Mouse (Mus musculus) ES-E14 (cell line): ENCODE data around the gene Clrn3. TPM values are rescaled to one million over a fixed set of nuclear protein-coding genes. Genes with fewer than 3 reads are reported as not detected.
"Not testable (repeated sequence)": the region's sequence is repeated elsewhere in the genome, so short reads cannot be mapped to it uniquely, and the experiment has no call there.

Experiments
- DNase-seq: peaks from one replicate; pipeline ENCODE4 v3.0.0-alpha.2; 2013; ENCODE audit warnings: low read depth, low spot score
- H3K27ac ChIP-seq: 2 replicates; pipeline ENCODE4 v1.5.1; 2012; ENCODE audit warnings: low read depth, mild to moderate bottlenecking, low read length, moderate library complexity, mixed read lengths; ENCODE audit not compliant: poor library complexity, insufficient read depth, severe bottlenecking
- H3K36me3 ChIP-seq: 2 replicates; pipeline ENCODE4 v1.6.1; 2012; ENCODE audit warnings: mild to moderate bottlenecking, low read length, moderate library complexity, mixed read lengths; ENCODE audit not compliant: control insufficient read depth, poor library complexity, insufficient read depth, severe bottlenecking
- H3K4me1 ChIP-seq, 2 experiments: fragments of 150-350 bp in 1 of 2; sonication (generic) in 1 of 2; 2 replicates each; pipeline ENCODE4 v1.6.1; 2012; ENCODE audit warnings: low read length in 2 of 2, mild to moderate bottlenecking in 1 of 2, mixed read lengths in 1 of 2; ENCODE audit not compliant: control insufficient read depth in 2 of 2, insufficient read depth in 2 of 2, poor library complexity in 1 of 2
- H3K4me3 ChIP-seq, 2 experiments: fragments of 150-350 bp in 1 of 2; sonication (generic) in 1 of 2; 2 replicates each; pipeline ENCODE4 v1.5.1; 2012; ENCODE audit warnings: low read length in 2 of 2, low read depth in 1 of 2, mild to moderate bottlenecking in 1 of 2, mixed read lengths in 1 of 2; ENCODE audit not compliant: insufficient read depth in 1 of 2, poor library complexity in 1 of 2, severe bottlenecking in 1 of 2
- H3K9ac ChIP-seq: 2 replicates; pipeline ENCODE4 v1.6.1; 2012; ENCODE audit warnings: low read depth, mild to moderate bottlenecking, low read length, mixed read lengths; ENCODE audit not compliant: poor library complexity, insufficient read depth, severe bottlenecking
- H3K9me3 ChIP-seq: fragments of 150-350 bp; sonication (generic); 2 replicates; pipeline ENCODE4 v1.6.1; 2012; ENCODE audit warnings: low read depth, mild to moderate bottlenecking, low read length; ENCODE audit not compliant: control insufficient read depth, insufficient read depth
- CHD2 ChIP-seq: IDR thresholded peaks from 2 replicates; pipeline ENCODE4 v1.6.1; 2014; ENCODE audit warnings: mild to moderate bottlenecking, low read depth, low read length, inconsistent platforms
- HCFC1 ChIP-seq: IDR thresholded peaks from 2 replicates; pipeline ENCODE4 v1.6.1; 2012; ENCODE audit warnings: low read length, inconsistent platforms, borderline replicate concordance; ENCODE audit not compliant: insufficient read depth
- MAFK ChIP-seq: IDR thresholded peaks from 2 replicates; pipeline ENCODE4 v1.6.1; 2014; ENCODE audit warnings: mild to moderate bottlenecking, low read depth, low read length, inconsistent platforms; ENCODE audit not compliant: insufficient read depth
- ZC3H11A ChIP-seq: IDR thresholded peaks from 2 replicates; pipeline ENCODE4 v1.6.1; 2012; ENCODE audit warnings: low read depth, mild to moderate bottlenecking, inconsistent platforms, low read length, borderline replicate concordance
- ZNF384 ChIP-seq: IDR thresholded peaks from 2 replicates; pipeline ENCODE4 v1.6.1; 2012; ENCODE audit warnings: low read depth, low read length, inconsistent platforms
- in situ Hi-C, 2 experiments: fragments of 600-800 bp; cut with MboI; formaldehyde crosslinking; loops; one replicate each; pipeline ENCODE4 v1.15.1; 2025; ENCODE audit warnings: low sequenced_read_pairs in 2 of 2, inconsistent platforms in 1 of 2; ENCODE audit not compliant: unreplicated experiment in 2 of 2
- total RNA-seq: library from RNA; depleted of rRNA; stranded (reverse); fragments of 300-350 nt; gene quantifications from 2 replicates; pipeline ENCODE4 v1.2.3, GENCODE M21; 2012

Gene Clrn3
- total RNA-seq, 1 experiment = not detected

DNA sequence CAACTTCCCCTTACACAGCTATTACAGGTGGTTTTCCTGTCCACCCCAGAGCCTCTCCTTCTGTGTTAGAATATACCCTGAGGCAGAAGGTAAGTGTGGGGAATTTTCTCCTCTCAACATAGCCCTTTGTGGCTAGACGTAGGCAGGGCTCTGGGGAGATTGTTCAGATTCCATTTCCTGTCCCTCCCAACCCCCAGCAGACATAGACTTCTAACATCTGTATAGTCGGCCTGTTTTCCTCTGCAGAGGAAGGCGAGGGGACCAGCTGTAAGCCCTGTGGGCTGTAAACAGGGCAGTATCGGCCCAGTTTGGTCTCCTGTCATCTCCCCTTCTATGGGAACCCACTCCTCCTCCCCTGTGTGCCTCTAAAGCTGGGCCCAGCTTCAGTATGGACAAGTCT, 11.3 kb downstream of the Clrn3 start:
- H3K36me3 ChIP-seq = no peaks in the 10 kb centered on the region
- DNase-seq = no peak
- TF ChIP-seq ZC3H11A (no peak), MAFK (no peak), CHD2 (no peak), HCFC1 (no peak), ZNF384 (no peak)
- in situ Hi-C loops = no loop called here
- no peaks in the 10 kb centered on the region for H3K4me1 ChIP-seq
- H3K9ac ChIP-seq = no peak overlapping the region
- no peak overlapping the region for H3K4me3 ChIP-seq
- H3K9me3 ChIP-seq = no peaks in the 10 kb centered on the region
- no peak overlapping the region for H3K27ac ChIP-seq

DNA sequence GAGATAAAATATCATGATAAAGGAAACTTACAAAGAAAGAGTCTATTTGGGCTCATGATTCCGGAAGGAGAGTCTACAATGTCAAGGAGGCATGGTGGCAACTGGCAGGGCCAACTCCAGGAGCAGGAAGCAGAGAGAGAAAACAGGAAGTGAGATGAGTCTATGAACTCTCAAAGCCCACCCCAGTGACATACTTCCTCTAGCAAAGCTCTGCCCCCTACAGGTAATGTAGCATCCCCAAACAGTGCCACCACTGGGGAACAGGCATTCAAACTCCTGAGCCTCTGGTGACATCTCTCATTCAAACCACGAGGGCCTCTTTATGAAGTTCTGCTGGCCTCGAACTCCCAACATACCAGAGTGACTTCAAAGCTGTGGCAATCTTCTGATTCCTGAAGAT, 16.7 kb downstream of the Clrn3 start:
- Histone ChIP-seq H3K36me3 (no peaks in the 10 kb centered on the region), H3K4me3 (no peak overlapping the region), H3K9me3 (no peaks in the 10 kb centered on the region), H3K27ac (no peak overlapping the region), H3K4me1 (no peaks in the 10 kb centered on the region), H3K9ac (no peak overlapping the region)
- DNase-seq = no peak
- in situ Hi-C loops = no loop called here
- TF ChIP-seq ZNF384 = no peak
- TF ChIP-seq MAFK = no peak
- TF ChIP-seq HCFC1 = no peak
- no peak for TF ChIP-seq ZC3H11A

DNA sequence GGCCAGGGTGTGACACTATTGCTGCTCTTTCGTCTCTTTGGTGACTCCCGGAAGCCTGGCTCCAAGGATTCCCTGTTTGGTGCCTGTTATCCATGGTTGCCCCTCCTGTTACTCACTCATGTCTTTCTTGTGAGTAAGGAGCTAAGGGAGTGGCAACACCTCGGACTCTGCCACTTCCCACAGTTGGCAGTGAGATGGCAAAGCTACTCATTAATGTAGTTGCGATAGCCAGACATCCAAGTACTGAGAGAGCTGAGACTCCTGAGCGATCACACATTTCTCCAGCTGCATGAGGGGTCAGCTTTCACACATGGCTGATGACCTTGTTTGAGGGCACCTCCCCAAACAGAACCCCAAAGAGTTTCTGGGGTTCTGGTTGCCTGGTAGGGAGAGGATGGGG, 18.0 kb downstream of the Clrn3 start:
- Histone ChIP-seq H3K9me3 (no peaks in the 10 kb centered on the region), H3K9ac (no peak overlapping the region), H3K36me3 (no peaks in the 10 kb centered on the region), H3K4me1 (no peaks in the 10 kb centered on the region), H3K4me3 (no peak overlapping the region), H3K27ac (no peak overlapping the region)
- TF ChIP-seq ZC3H11A (no peak), HCFC1 (no peak), MAFK (no peak), ZNF384 (no peak), CHD2 (no peak)
- in situ Hi-C loops = no loop called here
- DNase-seq = no peak

DNA sequence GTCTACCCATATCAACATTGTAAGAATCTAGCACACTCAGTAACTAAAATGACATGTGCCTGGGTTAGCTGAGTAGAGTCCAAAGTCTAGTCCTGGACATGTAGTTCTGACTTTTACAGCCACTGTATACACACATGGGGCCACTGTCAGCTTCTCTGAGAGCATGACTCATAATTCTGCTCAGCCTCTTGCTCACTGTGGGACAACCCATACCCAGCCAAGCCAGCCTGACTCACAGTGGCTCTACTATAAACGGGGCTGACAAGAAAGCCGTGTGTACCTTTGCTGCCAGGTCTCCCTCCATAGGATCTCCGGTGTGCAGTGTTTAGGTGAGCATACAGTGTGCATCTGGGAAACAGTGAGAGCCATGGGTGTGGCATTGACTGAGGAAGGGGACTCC, 19.2 kb downstream of the Clrn3 start:
- in situ Hi-C loops = no loop called here
- H3K36me3 ChIP-seq = no peaks in the 10 kb centered on the region
- no peak for TF ChIP-seq HCFC1
- TF ChIP-seq ZNF384 = no peak
- no peak for TF ChIP-seq ZC3H11A
- no peak for TF ChIP-seq CHD2
- TF ChIP-seq MAFK = no peak
- H3K27ac ChIP-seq = no peak overlapping the region
- H3K4me3 ChIP-seq = no peak overlapping the region
- no peak for DNase-seq
- H3K4me1 ChIP-seq = no peaks in the 10 kb centered on the region
- no peak overlapping the region for H3K9ac ChIP-seq
- H3K9me3 ChIP-seq = no peaks in the 10 kb centered on the region

DNA sequence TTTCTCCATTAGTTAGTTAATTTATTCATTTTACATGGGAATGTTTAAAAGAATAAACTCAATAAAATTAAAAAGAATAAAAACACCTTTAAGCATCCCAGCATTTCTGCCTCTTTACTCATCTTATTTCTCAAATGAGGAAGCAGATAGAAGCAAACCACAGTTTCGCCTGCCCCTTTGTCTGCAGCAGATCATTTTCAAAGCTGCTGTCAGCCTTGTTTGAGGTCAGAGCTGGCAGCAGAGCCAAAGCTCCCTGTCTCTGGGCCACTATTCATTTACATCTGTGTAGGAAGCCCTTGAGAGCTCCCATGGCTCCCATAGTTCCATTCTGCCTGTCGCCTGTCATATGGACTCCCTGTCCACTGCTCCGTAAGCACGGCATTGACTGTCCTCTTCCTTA, 19.9 kb downstream of the Clrn3 start:
- DNase-seq = no peak
- H3K9ac ChIP-seq = no peak overlapping the region
- H3K4me3 ChIP-seq = no peak overlapping the region
- H3K9me3 ChIP-seq = no peaks in the 10 kb centered on the region
- in situ Hi-C loops = no loop called here
- H3K4me1 ChIP-seq = no peaks in the 10 kb centered on the region
- H3K36me3 ChIP-seq = no peaks in the 10 kb centered on the region
- no peak for TF ChIP-seq MAFK
- no peak for TF ChIP-seq ZC3H11A
- TF ChIP-seq CHD2 = no peak
- no peak for TF ChIP-seq HCFC1
- no peak overlapping the region for H3K27ac ChIP-seq

DNA sequence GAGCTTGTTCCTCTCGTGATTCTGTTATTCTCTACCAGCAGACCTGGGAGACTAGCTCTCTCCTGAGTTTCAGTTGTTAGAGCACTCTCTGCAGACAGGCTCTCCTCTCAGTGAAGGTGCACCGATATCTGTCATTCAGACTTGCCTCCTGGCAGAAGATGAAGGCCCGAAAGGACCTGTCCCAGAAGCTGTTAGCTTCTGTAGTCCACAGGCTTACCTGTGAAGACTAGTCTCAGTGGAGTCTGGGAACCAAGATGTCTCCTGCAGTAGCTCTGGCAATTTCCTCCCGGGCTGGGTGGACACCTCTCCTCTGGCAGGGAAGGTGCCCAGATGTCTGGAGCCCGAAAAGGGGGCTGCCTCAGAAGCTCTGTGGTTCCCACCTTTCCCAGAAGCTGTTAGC, 21.9 kb downstream of the Clrn3 start:
- H3K4me3 ChIP-seq, H3K27ac ChIP-seq, DNase-seq, H3K9me3 ChIP-seq, H3K36me3 ChIP-seq, H3K9ac ChIP-seq, H3K4me1 ChIP-seq, in situ Hi-C loops: not testable (repeated sequence)
